In genomic region chr1:191808688-191809223, GRCm38 (mm10) we compare ENCODE assay signal across 9 mouse cellular contexts. TPM values are rescaled to one million over a fixed set of nuclear protein-coding genes. Genes with fewer than 3 reads are reported as not detected.
DNase-seq lines count a peak whose midpoint lies in the region; ATAC-seq lines count a peak whose summit lies in the region.
"Had no signal": no experiment of that assay in that cellular context is flagged by ENCODE, and none has a peak within 500 bp of the region (broad histone marks: within the 10 kb centered on the region; RNA-seq: fewer than 3 reads in every experiment).

No protein-coding gene starts in this region.

- H3K36me3 ChIP-seq in heart, embryonic 12.5 days = no peaks in the 10 kb centered on the region
- H3K36me3 ChIP-seq: embryonic facial prominence, embryonic 13.5 days had no signal

- H3K9me3 ChIP-seq in heart, embryonic 12.5 days (replicated peaks) = peaks cover 5% of the 10 kb centered on the region
- H3K9me3 ChIP-seq: embryonic facial prominence, embryonic 13.5 days had no signal

- no peak overlapping the region for H3K4me2 ChIP-seq in heart, embryonic 12.5 days
- H3K4me2 ChIP-seq: embryonic facial prominence, embryonic 13.5 days had no signal

- H3K4me1 ChIP-seq in heart, embryonic 12.5 days (replicated peaks) = no peaks in the 10 kb centered on the region
- H3K4me1 ChIP-seq: embryonic facial prominence, embryonic 13.5 days had no signal

- DNase-seq in heart, adult 9 months (ENCODE audit: low spot score in 2 of 2) = no peak
- DNase-seq in 3T3-L1 (ENCODE audit: low read depth, low spot score) = peak; percentile 27
- DNase-seq in cerebellum, adult 11-12 months = peak; percentile 94
- DNase-seq in layer of hippocampus, postnatal 10 days (ENCODE audit: low spot score in 2 of 2) = peak; percentile 81 to 87
- no peak for DNase-seq in kidney, postnatal 36 days
- no peak for DNase-seq in embryo, embryonic 10.5 days (ENCODE audit: low spot score)
- no peak for DNase-seq in embryo, embryonic 10 days (ENCODE audit: low spot score)

- no peak overlapping the region for H3K4me3 ChIP-seq in heart, embryonic 12.5 days
- H3K4me3 ChIP-seq: embryonic facial prominence, embryonic 13.5 days had no signal

- H3K27me3 ChIP-seq in heart, embryonic 12.5 days (replicated peaks) = no peaks in the 10 kb centered on the region
- H3K27me3 ChIP-seq: embryonic facial prominence, embryonic 13.5 days had no signal

- no peak overlapping the region for H3K9ac ChIP-seq in heart, embryonic 12.5 days
- H3K9ac ChIP-seq: embryonic facial prominence, embryonic 13.5 days had no signal

- no peak overlapping the region for H3K27ac ChIP-seq in heart, embryonic 12.5 days (ENCODE audit: poor library complexity, severe bottlenecking)
- H3K27ac ChIP-seq: embryonic facial prominence, embryonic 13.5 days had no signal

- peak; percentile 29; the same call in 1 of the 2 replicates for ATAC-seq in heart, embryonic 12.5 days (ENCODE audit: insufficient number of reproducible peaks, low FRiP score)

- 69% methylated on average over 12 of the region's 12 CpGs for WGBS in heart, embryonic 12.5 days

RNA-seq across cellular contexts. Expression of gene Nek2, which starts 12.5 kb away (rescaled TPM):
- 37.9 and 39.5 TPM in 2 replicates for polyA plus RNA-seq in heart, embryonic 12.5 days (2016; fragmentation: Nextera tagmentation; extraction: Ambion mirVana)
- 1 to 10 TPM; 3.5 to 4.1 TPM for total RNA-seq in layer of hippocampus, postnatal 10 days (2021)

Comparison
In these comparisons a context has a peak if more than half of its experiments do, and no peak if none do; other contexts are left out.
1. DNase-seq: peak in 3T3-L1 (single experiment), cerebellum, adult 11-12 months (single experiment) and layer of hippocampus, postnatal 10 days (2 of 2); none in heart, adult 9 months (0 of 2), kidney, postnatal 36 days (0 of 2), embryo, embryonic 10.5 days (single experiment) and embryo, embryonic 10 days (single experiment).